Mouse (Mus musculus) thymus, postnatal 25 days (tissue): ENCODE data around the gene Gsg1l.

Experiments
- DNase-seq: peaks from one replicate; pipeline ENCODE4 v3.0.0; 2022

The Gsg1l gene

DNA sequence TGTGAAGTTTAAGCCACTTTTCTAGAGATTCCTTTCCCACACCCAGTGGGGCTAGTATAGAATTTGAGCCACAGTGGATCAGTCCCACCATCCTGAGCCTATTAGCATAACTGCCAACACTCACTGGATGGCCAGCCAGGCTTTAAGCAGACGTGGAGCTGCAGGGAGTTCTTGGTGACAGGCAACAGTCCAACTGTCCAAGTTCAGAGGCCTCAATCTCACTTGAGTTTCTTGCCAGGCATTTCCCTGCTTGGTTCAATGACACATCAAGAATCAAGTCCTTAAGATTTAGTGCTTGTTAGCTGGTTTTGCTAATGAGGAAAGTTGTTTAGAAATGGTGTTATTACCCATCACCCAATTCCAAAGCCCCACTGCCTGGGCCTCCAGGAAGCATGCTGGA is 236.6 kb downstream of the Gsg1l start:
- DNase-seq, result no peak

- no peak for DNase-seq
Measured at GRCm38 (mm10) chr7:125838078-125838742, 244.0 kb downstream of the Gsg1l start.

DNA sequence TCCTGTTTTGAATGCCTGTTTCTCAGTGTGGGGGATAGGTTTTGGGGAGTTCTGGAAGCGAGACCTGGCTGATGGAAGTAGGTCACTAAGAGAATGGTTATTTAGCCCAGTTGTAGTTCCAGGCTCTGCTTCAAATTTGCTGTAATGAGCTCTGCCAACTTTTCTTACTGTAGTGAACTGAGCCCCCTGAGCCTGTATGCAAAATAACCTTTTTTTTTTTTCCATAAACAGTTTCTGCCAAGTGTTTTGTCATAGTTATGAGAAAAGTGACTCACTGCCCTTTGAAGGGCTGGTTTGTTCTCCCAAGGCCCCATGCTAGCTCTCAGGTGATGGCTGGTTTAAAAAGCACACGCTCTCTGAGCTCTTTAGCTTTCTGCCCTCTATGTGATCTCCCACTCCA is 248.7 kb downstream of the Gsg1l start:
- DNase-seq, result no peak

- no peak for DNase-seq
Measured at GRCm38 (mm10) chr7:125832767-125833166, 249.4 kb downstream of the Gsg1l start.

DNA sequence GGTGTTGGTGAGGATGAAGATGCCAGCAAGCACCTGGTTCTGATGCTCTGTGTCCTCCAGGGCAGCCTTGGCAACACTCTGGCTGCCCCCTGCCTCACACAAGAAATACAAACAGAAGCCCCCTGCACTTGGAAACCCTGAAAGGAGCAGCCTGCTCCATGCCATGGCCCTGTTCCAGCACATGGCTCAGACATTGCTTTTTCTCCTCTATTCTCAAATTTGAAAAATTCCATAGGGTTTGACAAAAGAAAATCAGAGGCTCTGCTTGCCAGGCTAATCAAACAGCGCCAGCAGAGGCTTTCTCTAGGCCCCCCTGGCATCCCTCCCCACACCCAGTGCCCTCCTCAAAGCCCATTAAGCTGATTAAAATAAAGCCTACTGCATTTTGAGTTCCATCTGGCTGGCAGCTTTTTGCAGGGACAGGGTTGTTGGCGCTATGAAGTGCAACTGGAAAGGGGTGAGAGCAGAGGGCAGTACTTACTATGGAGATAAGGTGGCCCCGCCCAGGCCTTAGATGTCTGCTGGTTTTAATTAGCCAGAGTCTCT is 253.0 kb downstream of the Gsg1l start:
- no peak for DNase-seq

GRCm38 (mm10) chr7:125828561-125828960 is 253.7 kb downstream of the Gsg1l start:
- no peak for DNase-seq
